Mouse (Mus musculus) embryonic stem cell, embryonic (primary cell): ENCODE measurements around the gene D330045A20Rik.
"Not testable (repeated sequence)": the region's sequence is repeated elsewhere in the genome, so short reads cannot be mapped to it uniquely, and the experiment has no call there.

Source experiments
- CTCF ChIA-PET, 4 experiments: fragments of 300-600 bp in 2 of 4; fragments of 350-600 bp in 2 of 4; sonication (Branson Sonifier 250); formaldehyde crosslinking; loops; one replicate each; lab custom pipeline; 2022; ENCODE audit warnings: inconsistent platforms in 2 of 4; lab: Charles Lee
- POLR2A ChIA-PET, 4 experiments: fragments of 300-600 bp in 2 of 4; fragments of 350-600 bp in 2 of 4; sonication (Branson Sonifier 250); formaldehyde crosslinking; loops; one replicate each; lab custom pipeline; 2022; ENCODE audit warnings: antibody characterized with exemption in 4 of 4, inconsistent platforms in 1 of 4; lab: Charles Lee

D330045A20Rik gene

DNA sequence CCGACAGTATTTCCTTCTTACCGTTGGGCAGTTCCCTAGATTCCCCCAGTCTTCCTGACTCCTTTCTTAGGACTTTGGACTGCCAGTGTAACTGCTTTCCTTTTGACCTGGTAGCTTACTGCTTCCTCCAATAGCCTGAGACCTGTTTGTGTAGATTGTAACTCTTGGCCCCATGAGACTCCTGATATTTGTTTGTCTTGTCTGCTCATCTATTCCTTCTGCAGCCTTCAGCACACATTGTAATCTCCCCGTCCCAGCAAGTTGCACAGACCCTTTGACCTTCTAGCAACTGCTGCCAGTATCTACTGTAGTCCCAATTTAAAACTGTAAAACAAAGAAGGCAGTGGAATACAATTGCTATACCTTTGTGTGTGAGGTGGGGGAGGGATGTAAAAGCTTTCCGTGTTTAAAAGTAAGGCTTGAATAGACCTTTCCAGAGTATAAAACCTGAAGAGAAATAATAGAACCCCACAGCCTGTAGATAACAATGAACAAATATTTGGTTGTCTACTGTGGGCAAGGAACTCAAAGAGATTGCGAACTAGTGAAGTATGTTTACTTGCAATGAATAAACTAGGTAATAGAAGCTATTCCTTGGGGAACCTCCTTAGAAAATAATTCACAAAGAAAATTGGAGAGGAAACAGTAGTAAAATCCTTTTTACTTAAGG, 82.2 kb downstream of the D330045A20Rik start:
- CTCF ChIA-PET, result no interaction called here
- POLR2A ChIA-PET, result interaction anchor here in 1 of 4 experiments (0.6 kb wide), 1 partner anchor 204 kb away, joined by 3 read pairs; no protein-coding TSS in a partner anchor

- ChIA-PET CTCF (no interaction called here), POLR2A (interaction anchor here in 1 of 4 experiments (0.6 kb wide), 2 partner anchors 184 to 203 kb away, joined by 3 read pairs; no protein-coding TSS in a partner anchor)
Measured at GRCm38 (mm10) chrX:139562925-139563461, 82.8 kb downstream of the D330045A20Rik start, which contains the start of gene Rnf128. Gene Rnf128 (plus strand): TSS chrX:139563316.

- POLR2A ChIA-PET, result interaction anchor here in 2 of 4 experiments (0.9 to 1.6 kb wide), 4 partner anchors 13 to 115 kb away, joined by 3 to 4 read pairs (median 4); partner anchors contain the start of gene Tbc1d8b (in 1 of the 2)
- CTCF ChIA-PET, result no interaction called here
Measured at GRCm38 (mm10) chrX:139570054-139570453, 89.9 kb downstream of the D330045A20Rik start.

GRCm38 (mm10) chrX:139578649-139579278, 98.6 kb downstream of the D330045A20Rik start:
- ChIA-PET CTCF (no interaction called here), POLR2A (interaction anchor here in 1 of 4 experiments (1.1 kb wide), 1 partner anchor 99 kb away, joined by 3 read pairs; the partner anchor contains the start of gene D330045A20Rik)

DNA sequence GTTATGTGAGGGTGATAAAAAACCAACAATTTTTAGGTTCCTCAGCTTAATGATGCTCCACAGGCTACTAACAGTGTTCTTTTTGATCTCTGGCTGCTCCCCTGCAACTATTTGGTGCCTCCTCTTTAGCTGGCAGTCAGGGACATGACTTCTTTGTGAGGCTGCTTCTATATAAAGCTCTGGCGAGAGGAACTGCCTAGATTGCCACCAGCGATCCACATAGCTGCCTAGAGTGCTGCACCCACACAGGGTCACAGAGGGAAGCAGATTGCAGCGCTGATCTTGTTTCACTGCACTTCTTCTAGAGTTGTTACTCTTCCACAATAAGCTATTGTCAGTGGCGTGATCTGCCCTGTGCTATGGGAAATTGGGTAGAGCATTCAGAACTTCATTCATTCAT, 103.4 kb downstream of the D330045A20Rik start:
- CTCF ChIA-PET, result interaction anchor here in 1 of 4 experiments (0.6 kb wide), 1 partner anchor 68 kb away, joined by 3 read pairs; no protein-coding TSS in a partner anchor
- POLR2A ChIA-PET, result interaction anchor here in 2 of 4 experiments (1.4 to 1.5 kb wide), 3 partner anchors 13 to 27 kb away, joined by 3 to 5 read pairs (median 4); no protein-coding TSS in a partner anchor

DNA sequence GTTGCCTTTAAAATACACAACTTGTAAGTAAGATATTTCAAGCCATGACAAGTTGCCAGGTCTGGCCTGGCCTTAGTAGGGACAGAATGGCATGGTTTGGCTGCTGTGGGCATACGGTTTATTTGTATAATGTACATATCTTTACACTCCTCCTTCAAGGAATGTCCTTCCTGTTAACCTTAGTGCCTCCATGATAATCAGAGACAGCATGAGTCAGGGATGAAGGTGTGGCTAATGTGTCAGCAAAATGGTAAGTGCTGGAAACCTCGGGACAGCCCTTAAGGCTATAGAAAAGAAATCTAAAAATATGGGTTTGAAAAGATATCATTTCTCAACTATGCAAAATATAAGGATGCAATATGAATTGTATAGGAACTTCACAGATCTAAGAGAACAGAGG, 106.5 kb downstream of the D330045A20Rik start:
- CTCF ChIA-PET, result not testable (repeated sequence)
- POLR2A ChIA-PET, result interaction anchor here in 1 of 4 experiments (1.6 kb wide), 1 partner anchor 24 kb away, joined by 5 read pairs; no protein-coding TSS in a partner anchor

DNA sequence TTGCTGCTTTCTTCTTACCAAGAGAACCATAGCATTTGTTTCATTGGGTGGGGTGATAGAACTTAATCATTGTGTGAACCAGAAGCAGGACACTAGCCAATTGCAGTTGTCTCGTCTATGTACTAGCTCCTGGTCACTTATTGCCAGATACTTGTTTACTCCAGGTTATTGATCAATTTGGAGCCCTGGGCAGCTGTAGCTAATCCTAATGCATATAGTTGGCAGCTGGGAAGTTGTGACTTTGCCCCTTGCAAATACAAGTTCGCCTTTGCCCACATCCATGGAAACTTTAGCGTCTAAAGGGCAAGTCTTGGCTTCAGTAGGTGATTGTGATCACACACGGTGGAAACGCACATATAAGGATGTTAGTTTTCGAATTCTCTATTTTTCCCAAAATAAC, 116.2 kb downstream of the D330045A20Rik start:
- ChIA-PET POLR2A (interaction anchor here in 1 of 4 experiments (1.0 kb wide), 1 partner anchor 13 kb away, joined by 3 read pairs; no protein-coding TSS in a partner anchor), CTCF (no interaction called here)
